In genomic region chr2:13438983-13439382, GRCm38 (mm10) we compare ENCODE assay signal across 27 mouse cellular contexts. TPM values are rescaled to one million over a fixed set of nuclear protein-coding genes. Genes with fewer than 3 reads are reported as not detected.
DNase-seq lines count a peak whose midpoint lies in the region; ATAC-seq and TF ChIP-seq lines count a peak whose summit lies in the region.
"Had no signal": no experiment of that assay in that cellular context is flagged by ENCODE, and none has a peak within 500 bp of the region (broad histone marks: within the 10 kb centered on the region; RNA-seq: fewer than 3 reads in every experiment).

No protein-coding gene starts in this region.

- ATAC-seq in heart, embryonic 13.5 days (ENCODE audit: extremely low read depth, insufficient number of reproducible peaks, low FRiP score, low TSS enrichment): no peak
- ATAC-seq in limb, embryonic 15.5 days (ENCODE audit: insufficient number of reproducible peaks, low FRiP score, low TSS enrichment, low read depth): no peak
- ATAC-seq in heart, postnatal 0 days (ENCODE audit: insufficient read depth, low read depth): no peak; the same call in 1 of the 2 replicates
- ATAC-seq: forebrain, postnatal 0 days; intestine, postnatal 0 days had no signal

- peak overlapping the region; percentile 82 for H3K27ac ChIP-seq in heart, embryonic 13.5 days (replicated peaks)
- 0 out of 2 replicates have a peak overlapping the region, but pooled peaks have one; percentile 57 for H3K27ac ChIP-seq in limb, embryonic 15.5 days
- H3K27ac ChIP-seq in limb, embryonic 10.5 days: no peak overlapping the region
- peak overlapping the region; percentile 78; the same call in 1 of the 2 replicates for H3K27ac ChIP-seq in heart, postnatal 0 days (ENCODE audit: low read depth)
- H3K27ac ChIP-seq: forebrain, embryonic 12.5 days; hindbrain, embryonic 14.5 days; kidney, embryonic 15.5 days; limb, embryonic 12.5 days; stomach, embryonic 15.5 days had no signal

- H3K9me3 ChIP-seq in heart, embryonic 13.5 days: no peaks in the 10 kb centered on the region
- no peaks in the 10 kb centered on the region for H3K9me3 ChIP-seq in limb, embryonic 15.5 days
- no peaks in the 10 kb centered on the region for H3K9me3 ChIP-seq in limb, embryonic 10.5 days (replicated peaks)
- no peaks in the 10 kb centered on the region for H3K9me3 ChIP-seq in heart, postnatal 0 days (replicated peaks; ENCODE audit: control insufficient read depth, low read length)
- H3K9me3 ChIP-seq: forebrain, embryonic 12.5 days; G1E; kidney, embryonic 15.5 days; limb, embryonic 12.5 days; stomach, embryonic 15.5 days had no signal

- no peak overlapping the region for H3K4me3 ChIP-seq in heart, embryonic 13.5 days
- H3K4me3 ChIP-seq in limb, embryonic 15.5 days: no peak overlapping the region
- H3K4me3 ChIP-seq in limb, embryonic 10.5 days: no peak overlapping the region
- no peak overlapping the region for H3K4me3 ChIP-seq in heart, postnatal 0 days (ENCODE audit: low read depth, low read length)
- H3K4me3 ChIP-seq: forebrain, embryonic 12.5 days; kidney, embryonic 15.5 days; limb, embryonic 12.5 days; stomach, embryonic 15.5 days had no signal

- H3K9ac ChIP-seq in heart, embryonic 13.5 days: no peak overlapping the region
- H3K9ac ChIP-seq in limb, embryonic 15.5 days: no peak overlapping the region
- H3K9ac ChIP-seq in heart, postnatal 0 days (replicated peaks; ENCODE audit: low read depth, low read length): no peak overlapping the region
- H3K9ac ChIP-seq: forebrain, embryonic 12.5 days; forebrain, postnatal 0 days; hindbrain, embryonic 14.5 days; kidney, embryonic 15.5 days; limb, embryonic 12.5 days; stomach, embryonic 15.5 days had no signal

- no peak for TF ChIP-seq CTCF in heart, postnatal 0 days (IDR thresholded peaks at IDR 0.05; ENCODE audit: low read depth)

- peaks cover 14% of the 10 kb centered on the region for H3K4me1 ChIP-seq in heart, embryonic 13.5 days
- H3K4me1 ChIP-seq in limb, embryonic 15.5 days: peaks cover 2% of the 10 kb centered on the region; the same call in 1 of the 2 replicates
- H3K4me1 ChIP-seq in limb, embryonic 10.5 days: no peaks in the 10 kb centered on the region
- peaks cover 11% of the 10 kb centered on the region for H3K4me1 ChIP-seq in heart, postnatal 0 days (ENCODE audit: control insufficient read depth, insufficient read depth)
- H3K4me1 ChIP-seq: forebrain, embryonic 12.5 days; limb, embryonic 12.5 days; stomach, embryonic 15.5 days had no signal

- no peaks in the 10 kb centered on the region for H3K36me3 ChIP-seq in heart, embryonic 13.5 days
- H3K36me3 ChIP-seq in limb, embryonic 15.5 days: no peaks in the 10 kb centered on the region
- H3K36me3 ChIP-seq in limb, embryonic 10.5 days: no peaks in the 10 kb centered on the region
- no peaks in the 10 kb centered on the region for H3K36me3 ChIP-seq in heart, postnatal 0 days (replicated peaks; ENCODE audit: control insufficient read depth, insufficient read depth, low read length)
- H3K36me3 ChIP-seq: forebrain, embryonic 12.5 days; G1E; kidney, embryonic 15.5 days; limb, embryonic 12.5 days; stomach, embryonic 15.5 days had no signal

- H3K4me2 ChIP-seq in heart, embryonic 13.5 days: no peak overlapping the region
- no peak overlapping the region for H3K4me2 ChIP-seq in limb, embryonic 15.5 days
- no peak overlapping the region for H3K4me2 ChIP-seq in heart, postnatal 0 days (ENCODE audit: low read depth, low read length)
- H3K4me2 ChIP-seq: forebrain, embryonic 12.5 days; hindbrain, embryonic 14.5 days; kidney, embryonic 15.5 days; limb, embryonic 12.5 days; liver, embryonic 11.5 days; stomach, embryonic 15.5 days had no signal

- H3K27me3 ChIP-seq in heart, embryonic 13.5 days (replicated peaks): no peaks in the 10 kb centered on the region
- H3K27me3 ChIP-seq in limb, embryonic 15.5 days: no peaks in the 10 kb centered on the region
- H3K27me3 ChIP-seq in limb, embryonic 10.5 days (ENCODE audit: low read depth, poor library complexity, severe bottlenecking): no peaks in the 10 kb centered on the region
- H3K27me3 ChIP-seq in heart, postnatal 0 days (ENCODE audit: control insufficient read depth, insufficient read depth, low read length): no peaks in the 10 kb centered on the region
- H3K27me3 ChIP-seq: forebrain, embryonic 12.5 days; kidney, embryonic 15.5 days; limb, embryonic 12.5 days; stomach, embryonic 15.5 days had no signal

- intact Hi-C loops in heart, postnatal 14 days (cut with DNase I): no loop called here
- intact Hi-C loops in heart, postnatal 10 days (cut with DNase I): no loop called here

- DNase-seq in heart, adult 18-20 months: peak; percentile 17 to 39
- DNase-seq in heart, postnatal 14 days: no peak
- DNase-seq in heart, postnatal 10 days: no peak
- DNase-seq in limb, embryonic 10.5 days (ENCODE audit: low spot score): no peak
- DNase-seq in heart, postnatal 0 days (ENCODE audit: low spot score): no peak
- no peak for DNase-seq in layer of hippocampus, adult 9-10 months (ENCODE audit: low spot score)
- DNase-seq: adrenal gland, adult 8-10 months; cerebellum, adult 2 months; cerebellum, postnatal 14 days; forebrain, postnatal 0 days; gastrocnemius, postnatal 10 days; kidney, postnatal 4 days; layer of hippocampus, adult 9-11 months; lung, postnatal 4 days; midbrain, embryonic 14.5 days had no signal

- WGBS in heart, embryonic 13.5 days: 41% methylated on average over 1 of the region's 1 CpGs
- WGBS in limb, embryonic 15.5 days: 86% methylated on average over 1 of the region's 1 CpGs
- 70% methylated on average over 1 of the region's 1 CpGs for WGBS in limb, embryonic 10.5 days
- WGBS in heart, postnatal 0 days: 43% methylated on average over 1 of the region's 1 CpGs

- no peak for TF ChIP-seq EP300 in heart, postnatal 0 days (IDR thresholded peaks at IDR 0.05; ENCODE audit: low read depth)

RNA-seq across cellular contexts. Expression of gene Cubn, which starts 52.6 kb away (rescaled TPM):
- total RNA-seq in heart, adult 18-20 months (2021): 1 to 10 TPM in 1 of 2 experiments, under 1 TPM in 1; 0.87 to 1.2 TPM
- total RNA-seq in heart, postnatal 14 days (2021): 1 to 10 TPM; 1.2 TPM
- 0.31 and 0.36 TPM in 2 replicates for polyA plus RNA-seq in heart, embryonic 13.5 days (2015; fragmentation: Nextera tagmentation; extraction: Ambion mirVana)
- 1 to 10 TPM; 1.6 to 1.7 TPM for total RNA-seq in heart, postnatal 10 days (2021)
- polyA plus RNA-seq in limb, embryonic 15.5 days (2015; fragmentation: Nextera tagmentation; extraction: Ambion mirVana): 0.22 and 0.35 TPM in 2 replicates
- 0.05 TPM in 2 replicates for polyA plus RNA-seq in limb, embryonic 10.5 days (2016; fragmentation: Nextera tagmentation; extraction: Ambion mirVana)
- 0.73 and 1.5 TPM in 2 replicates for total RNA-seq in heart, postnatal 0 days (2014; rRNA removed; ENCODE audit: low replicate concordance)
- polyA plus RNA-seq in heart, postnatal 0 days (2015; fragmentation: Nextera tagmentation; extraction: Ambion mirVana): 0.27 and 0.30 TPM in 2 replicates
- total RNA-seq: hematopoietic stem cell, adult 5-6 weeks; monocyte, adult 5-6 weeks had no signal
- polyA plus RNA-seq: G1E had no signal

Comparison
In these comparisons a context has a peak if more than half of its experiments do, and no peak if none do; other contexts are left out.
1. DNase-seq: peak in heart, adult 18-20 months (2 of 2); none in heart, postnatal 14 days (0 of 2), heart, postnatal 10 days (0 of 2), limb, embryonic 10.5 days (single experiment), heart, postnatal 0 days (single experiment) and layer of hippocampus, adult 9-10 months (single experiment).